Mouse (Mus musculus) liver, embryonic 16.5 days (tissue): ENCODE measurements at regions not wholly inside any gene's neighbourhood (a gene's known extent, or its start where the extent isn't known, plus 50 kb on each side); places are given as distances from the start of the nearest gene placed in this dataset.

Source experiments
- ATAC-seq: fragments of 200-750 bp; cut with Nextera tagmentation; 2 replicates; pipeline ENCODE4 v1.8.0; 2017; ENCODE audit warnings: low read depth, mild to moderate bottlenecking, moderate number of reproducible peaks, moderate library complexity
- H3K27ac ChIP-seq: fragments of 300-500 bp; sonication (generic); 2 replicates; pipeline ENCODE4 v1.5.1; 2014; ENCODE audit warnings: mild to moderate bottlenecking, low read length
- H3K27me3 ChIP-seq: fragments of 300-500 bp; sonication (generic); 2 replicates; pipeline ENCODE4 v1.6.1; 2014; ENCODE audit warnings: low read depth, low read length, mixed read lengths; ENCODE audit not compliant: control insufficient read depth, insufficient read depth
- H3K36me3 ChIP-seq: fragments of 300-500 bp; sonication (generic); 2 replicates; pipeline ENCODE4 v1.6.1; 2014; ENCODE audit warnings: mild to moderate bottlenecking; ENCODE audit not compliant: control insufficient read depth, insufficient read depth
- H3K4me1 ChIP-seq: fragments of 300-500 bp; sonication (generic); 2 replicates; pipeline ENCODE4 v1.6.1; 2014; ENCODE audit warnings: low read depth, low read length, mixed read lengths; ENCODE audit not compliant: control insufficient read depth
- H3K4me2 ChIP-seq: fragments of 300-500 bp; sonication (generic); 2 replicates; pipeline ENCODE4 v1.6.1; 2014; ENCODE audit warnings: low read depth, low read length, mixed read lengths
- H3K4me3 ChIP-seq: fragments of 300-500 bp; sonication (generic); 2 replicates; pipeline ENCODE4 v1.5.1; 2014; ENCODE audit warnings: low read depth, mild to moderate bottlenecking, low read length
- H3K9ac ChIP-seq: fragments of 300-500 bp; sonication (generic); 2 replicates; pipeline ENCODE4 v1.6.1; 2014; ENCODE audit warnings: low read depth, low read length
- H3K9me3 ChIP-seq: fragments of 300-500 bp; sonication (generic); replicated peaks from 2 replicates; pipeline ENCODE4 v1.6.1; 2016; ENCODE audit warnings: low read length; ENCODE audit not compliant: control insufficient read depth
- WGBS: fragments of 180-500 bp; shearing (Covaris S2); extraction: QIAGEN DNeasy Blood & Tissue Kit; methylation state at CpG from one replicate; pipeline ENCODE4 v1.1.7; 2014; ENCODE audit not compliant: insufficient replicate concordance; 5-methylcytosine and 5-hydroxymethylcytosine counted together

GRCm38 (mm10) chr5:28689136-28689535, 222.1 kb upstream of the Shh start:
- no peak overlapping the region for H3K9ac ChIP-seq
- ATAC-seq: no peak
- H3K4me2 ChIP-seq: no peak overlapping the region
- H3K27ac ChIP-seq: no peak overlapping the region
- H3K36me3 ChIP-seq: no peaks in the 10 kb centered on the region
- no peaks in the 10 kb centered on the region for H3K9me3 ChIP-seq
- WGBS: 48% methylated on average over 3 of the region's 3 CpGs
- H3K4me1 ChIP-seq: no peaks in the 10 kb centered on the region
- H3K27me3 ChIP-seq: no peaks in the 10 kb centered on the region
- no peak overlapping the region for H3K4me3 ChIP-seq

- no peaks in the 10 kb centered on the region for H3K27me3 ChIP-seq
- H3K4me3 ChIP-seq: no peak overlapping the region
- H3K9ac ChIP-seq: no peak overlapping the region
- H3K27ac ChIP-seq: no peak overlapping the region
- H3K4me1 ChIP-seq: no peaks in the 10 kb centered on the region
- 64% methylated on average over 6 of the region's 6 CpGs for WGBS
- no peak overlapping the region for H3K4me2 ChIP-seq
- ATAC-seq: no peak
- no peaks in the 10 kb centered on the region for H3K36me3 ChIP-seq
- H3K9me3 ChIP-seq: no peaks in the 10 kb centered on the region
Measured at GRCm38 (mm10) chr5:28682821-28683220, 215.8 kb upstream of the Shh start.

- Histone ChIP-seq H3K4me1 (no peaks in the 10 kb centered on the region), H3K36me3 (no peaks in the 10 kb centered on the region), H3K4me2 (no peak overlapping the region), H3K9ac (no peak overlapping the region), H3K9me3 (no peaks in the 10 kb centered on the region), H3K4me3 (no peak overlapping the region), H3K27me3 (no peaks in the 10 kb centered on the region), H3K27ac (no peak overlapping the region)
- no peak for ATAC-seq
- whole genome bisulfite sequencing: 81% methylated on average over 1 of the region's 1 CpGs
Measured at GRCm38 (mm10) chr5:28680311-28680710, 213.3 kb upstream of the Shh start.

- no peak for ATAC-seq
- no peaks in the 10 kb centered on the region for H3K4me1 ChIP-seq
- H3K27me3 ChIP-seq: no peaks in the 10 kb centered on the region
- WGBS: 76% methylated on average over 1 of the region's 1 CpGs
- H3K9ac ChIP-seq: no peak overlapping the region
- H3K4me3 ChIP-seq: no peak overlapping the region
- no peaks in the 10 kb centered on the region for H3K36me3 ChIP-seq
- no peak overlapping the region for H3K4me2 ChIP-seq
- H3K27ac ChIP-seq: no peak overlapping the region
- no peaks in the 10 kb centered on the region for H3K9me3 ChIP-seq
Measured at GRCm38 (mm10) chr5:28679761-28680160, 212.7 kb upstream of the Shh start.

GRCm38 (mm10) chr5:28630186-28630585, 163.1 kb upstream of the Shh start:
- no peak overlapping the region for H3K27ac ChIP-seq
- no peak overlapping the region for H3K4me2 ChIP-seq
- WGBS: 57% methylated on average over 4 of the region's 4 CpGs
- H3K9ac ChIP-seq: no peak overlapping the region
- H3K27me3 ChIP-seq: no peaks in the 10 kb centered on the region
- no peaks in the 10 kb centered on the region for H3K36me3 ChIP-seq
- no peaks in the 10 kb centered on the region for H3K4me1 ChIP-seq
- H3K4me3 ChIP-seq: no peak overlapping the region
- H3K9me3 ChIP-seq: no peaks in the 10 kb centered on the region
- ATAC-seq: no peak

- Histone ChIP-seq H3K9ac (no peak overlapping the region), H3K4me2 (no peak overlapping the region), H3K4me1 (no peaks in the 10 kb centered on the region), H3K4me3 (no peak overlapping the region), H3K27me3 (no peaks in the 10 kb centered on the region), H3K9me3 (no peaks in the 10 kb centered on the region), H3K27ac (no peak overlapping the region), H3K36me3 (no peaks in the 10 kb centered on the region)
- ATAC-seq: no peak
- 75% methylated on average over 3 of the region's 3 CpGs for WGBS
Measured at GRCm38 (mm10) chr5:28611885-28612284, 144.8 kb upstream of the Shh start.

- Histone ChIP-seq H3K4me2 (no peak overlapping the region), H3K27ac (no peak overlapping the region), H3K4me1 (no peaks in the 10 kb centered on the region), H3K27me3 (no peaks in the 10 kb centered on the region), H3K4me3 (no peak overlapping the region), H3K9ac (no peak overlapping the region), H3K36me3 (no peaks in the 10 kb centered on the region), H3K9me3 (no peaks in the 10 kb centered on the region)
- 39% methylated on average over 1 of the region's 1 CpGs for WGBS
- ATAC-seq: no peak
Measured at GRCm38 (mm10) chr5:28596537-28597314, 129.7 kb upstream of the Shh start.

- WGBS: 52% methylated on average over 5 of the region's 5 CpGs
- Histone ChIP-seq H3K27me3 (no peaks in the 10 kb centered on the region), H3K4me2 (no peak overlapping the region), H3K9ac (no peak overlapping the region), H3K4me3 (no peak overlapping the region), H3K4me1 (no peaks in the 10 kb centered on the region; the same call in 1 of the 2 replicates), H3K9me3 (no peaks in the 10 kb centered on the region), H3K27ac (no peak overlapping the region), H3K36me3 (no peaks in the 10 kb centered on the region)
- no peak for ATAC-seq
Measured at GRCm38 (mm10) chr5:28571347-28571998, 104.4 kb upstream of the Shh start.

- H3K36me3 ChIP-seq: no peaks in the 10 kb centered on the region
- H3K27me3 ChIP-seq: no peaks in the 10 kb centered on the region
- H3K9me3 ChIP-seq: no peaks in the 10 kb centered on the region
- no peak overlapping the region for H3K9ac ChIP-seq
- H3K4me2 ChIP-seq: no peak overlapping the region
- H3K4me3 ChIP-seq: no peak overlapping the region
- no peak for ATAC-seq
- H3K4me1 ChIP-seq: no peaks in the 10 kb centered on the region; the same call in 1 of the 2 replicates
- no peak overlapping the region for H3K27ac ChIP-seq
Measured at GRCm38 (mm10) chr5:28568417-28568816, 101.4 kb upstream of the Shh start.
